Mouse (Mus musculus) adrenal gland, adult 2 months (tissue): ENCODE measurements around the gene F2r. TPM values are rescaled to one million over a fixed set of nuclear protein-coding genes. Genes with fewer than 3 reads are reported as not detected.

Experiments
- DNase-seq: peaks from one replicate; pipeline ENCODE4 v3.0.0; 2021
- polyA plus RNA-seq: library from polyadenylated mRNA; depleted of rRNA; stranded (reverse); fragments of >200 nt; gene quantifications from 2 replicates; pipeline ENCODE4 v1.2.3, GENCODE M21; 2012
- total RNA-seq, 2 experiments: library from RNA; stranded (reverse); gene quantifications; 2 replicates each; pipeline ENCODE4 v1.2.3; 2021

Gene F2r
- total and polyA plus RNA-seq, 3 experiments = 95.4 to 154 (median 110) TPM

GRCm38 (mm10) chr13:95632144-95632543 is 13.9 kb upstream of the F2r start:
- DNase-seq = no peak

GRCm38 (mm10) chr13:95630747-95631146 is 12.5 kb upstream of the F2r start:
- no peak for DNase-seq

GRCm38 (mm10) chr13:95629751-95630150 is 11.5 kb upstream of the F2r start:
- DNase-seq = no peak

- DNase-seq = peak; percentile 35
Observed at GRCm38 (mm10) chr13:95626696-95627095, 8.4 kb upstream of the F2r start.

GRCm38 (mm10) chr13:95623042-95623441 is 4.8 kb upstream of the F2r start:
- no peak for DNase-seq

- DNase-seq = no peak
Observed at GRCm38 (mm10) chr13:95621563-95621962, 3.3 kb upstream of the F2r start.

GRCm38 (mm10) chr13:95618859-95619258 is 572 bp upstream of the F2r start:
- DNase-seq = no peak

- DNase-seq = peak; percentile 51
Observed at GRCm38 (mm10) chr13:95617671-95618171, 566 bp downstream of the F2r start.

- DNase-seq = peak; percentile 36
Observed at GRCm38 (mm10) chr13:95617082-95617670, 1.1 kb downstream of the F2r start.

GRCm38 (mm10) chr13:95616512-95616911 is 1.8 kb downstream of the F2r start:
- no peak for DNase-seq

- no peak for DNase-seq
Observed at GRCm38 (mm10) chr13:95614757-95615156, 3.5 kb downstream of the F2r start.

GRCm38 (mm10) chr13:95612243-95612642 is 6.0 kb downstream of the F2r start:
- no peak for DNase-seq

GRCm38 (mm10) chr13:95611752-95612151 is 6.5 kb downstream of the F2r start:
- DNase-seq = no peak

GRCm38 (mm10) chr13:95610786-95611562 is 7.3 kb downstream of the F2r start:
- peak; percentile 74 for DNase-seq

GRCm38 (mm10) chr13:95609088-95609420 is 9.2 kb downstream of the F2r start:
- peak; percentile 33 for DNase-seq

GRCm38 (mm10) chr13:95608416-95609087 is 9.7 kb downstream of the F2r start:
- DNase-seq = no peak

- peak; percentile 67 for DNase-seq
Observed at GRCm38 (mm10) chr13:95607019-95607418, 11.3 kb downstream of the F2r start.

- no peak for DNase-seq
Observed at GRCm38 (mm10) chr13:95604288-95604687, 14.0 kb downstream of the F2r start.

- peak; percentile 33 for DNase-seq
Observed at GRCm38 (mm10) chr13:95599833-95600359, 18.4 kb downstream of the F2r start.

GRCm38 (mm10) chr13:95598232-95598920 is 19.9 kb downstream of the F2r start:
- no peak for DNase-seq

- DNase-seq = no peak
Observed at GRCm38 (mm10) chr13:95597578-95597977, 20.7 kb downstream of the F2r start.

GRCm38 (mm10) chr13:95596689-95597088 is 21.6 kb downstream of the F2r start:
- no peak for DNase-seq
